Mouse (Mus musculus): ENCODE measurements around the gene 4430402I18Rik. TPM values are rescaled to one million over a fixed set of nuclear protein-coding genes. Genes with fewer than 3 reads are reported as not detected.

Gene 4430402I18Rik
- polyA plus RNA-seq, 1 experiment from 2014 or later, result 11.2 TPM

Other genes starting within 250 kb of the 4430402I18Rik start
- gene Slc1a1, start 132.8 kb downstream of the 4430402I18Rik start, polyA plus RNA-seq (2015; fragmentation: Nextera tagmentation; extraction: Ambion mirVana), result 4.9 and 5.6 TPM in 2 replicates
- gene Plpp6, start 3.8 kb downstream of the 4430402I18Rik start, polyA plus RNA-seq (2015; fragmentation: Nextera tagmentation; extraction: Ambion mirVana), result 7.9 and 8.8 TPM in 2 replicates
- 54.7 and 55.7 TPM in 2 replicates for gene Cdc37l1, start 22.6 kb upstream of the 4430402I18Rik start, polyA plus RNA-seq (2015; fragmentation: Nextera tagmentation; extraction: Ambion mirVana)
- 98.6 and 99.3 TPM in 2 replicates for gene Ak3, start 80.2 kb upstream of the 4430402I18Rik start, polyA plus RNA-seq (2015; fragmentation: Nextera tagmentation; extraction: Ambion mirVana)
- gene Rcl1, start 133.6 kb upstream of the 4430402I18Rik start, polyA plus RNA-seq (2015; fragmentation: Nextera tagmentation; extraction: Ambion mirVana), result 19.9 and 25.4 TPM in 2 replicates